Mouse (Mus musculus) heart, embryonic 16.5 days (tissue): Measurements from ENCODE around the gene Epha4. TPM values are rescaled to one million over a fixed set of nuclear protein-coding genes. Genes with fewer than 3 reads are reported as not detected.
A peak's percentile ranks its signal among the peaks of the same experiment; 100 is the strongest.

ENCODE experiments used
- ATAC-seq: fragments of 200-750 bp; cut with Nextera tagmentation; replicated peaks from 2 replicates; pipeline ENCODE4 v1.8.0; 2017; ENCODE audit warnings: moderate number of reproducible peaks; ENCODE audit not compliant: insufficient read depth, low FRiP score; ENCODE audit errors: extremely low read depth
- H3K27ac ChIP-seq: fragments of 300-500 bp; sonication (generic); 2 replicates; pipeline ENCODE4 v1.5.1; 2014; ENCODE audit warnings: mild to moderate bottlenecking, low read length, control low read depth, moderate library complexity
- H3K27me3 ChIP-seq: fragments of 300-500 bp; sonication (generic); 2 replicates; pipeline ENCODE4 v1.6.1; 2014; ENCODE audit warnings: low read length, mixed read lengths; ENCODE audit not compliant: control insufficient read depth, insufficient read depth
- H3K36me3 ChIP-seq: fragments of 300-500 bp; sonication (generic); 2 replicates; pipeline ENCODE4 v1.6.1; 2014; ENCODE audit not compliant: control insufficient read depth, insufficient read depth
- H3K4me1 ChIP-seq: fragments of 300-500 bp; sonication (generic); 2 replicates; pipeline ENCODE4 v1.6.1; 2014; ENCODE audit warnings: low read length, mixed read lengths; ENCODE audit not compliant: control insufficient read depth, insufficient read depth
- H3K4me2 ChIP-seq: fragments of 300-500 bp; sonication (generic); 2 replicates; pipeline ENCODE4 v1.6.1; 2014; ENCODE audit warnings: low read depth, mild to moderate bottlenecking, control low read depth, low read length
- H3K4me3 ChIP-seq: fragments of 300-500 bp; sonication (generic); 2 replicates; pipeline ENCODE4 v1.5.1; 2014; ENCODE audit warnings: mild to moderate bottlenecking, control low read depth, low read length
- H3K9ac ChIP-seq: fragments of 300-500 bp; sonication (generic); 2 replicates; pipeline ENCODE4 v1.6.1; 2014; ENCODE audit warnings: low read length, control low read depth
- H3K9me3 ChIP-seq: fragments of 300-500 bp; sonication (generic); replicated peaks from 2 replicates; pipeline ENCODE4 v1.6.1; 2016; ENCODE audit warnings: low read length; ENCODE audit not compliant: control insufficient read depth
- WGBS: fragments of 180-500 bp; shearing (Covaris S2); extraction: QIAGEN DNeasy Blood & Tissue Kit; methylation state at CpG from one replicate; pipeline ENCODE4 v1.1.7; 2014; 5-methylcytosine and 5-hydroxymethylcytosine counted together
- polyA plus RNA-seq: library from polyadenylated mRNA; unstranded; fragments of >200 nt; fragmentation: Nextera tagmentation; extraction: Ambion mirVana; gene quantifications from 2 replicates; pipeline ENCODE4 v1.2.1, GENCODE M21; 2015

Epha4 gene
- polyA plus RNA-seq, 1 experiment from 2014 or later, result 9.1 TPM

DNA sequence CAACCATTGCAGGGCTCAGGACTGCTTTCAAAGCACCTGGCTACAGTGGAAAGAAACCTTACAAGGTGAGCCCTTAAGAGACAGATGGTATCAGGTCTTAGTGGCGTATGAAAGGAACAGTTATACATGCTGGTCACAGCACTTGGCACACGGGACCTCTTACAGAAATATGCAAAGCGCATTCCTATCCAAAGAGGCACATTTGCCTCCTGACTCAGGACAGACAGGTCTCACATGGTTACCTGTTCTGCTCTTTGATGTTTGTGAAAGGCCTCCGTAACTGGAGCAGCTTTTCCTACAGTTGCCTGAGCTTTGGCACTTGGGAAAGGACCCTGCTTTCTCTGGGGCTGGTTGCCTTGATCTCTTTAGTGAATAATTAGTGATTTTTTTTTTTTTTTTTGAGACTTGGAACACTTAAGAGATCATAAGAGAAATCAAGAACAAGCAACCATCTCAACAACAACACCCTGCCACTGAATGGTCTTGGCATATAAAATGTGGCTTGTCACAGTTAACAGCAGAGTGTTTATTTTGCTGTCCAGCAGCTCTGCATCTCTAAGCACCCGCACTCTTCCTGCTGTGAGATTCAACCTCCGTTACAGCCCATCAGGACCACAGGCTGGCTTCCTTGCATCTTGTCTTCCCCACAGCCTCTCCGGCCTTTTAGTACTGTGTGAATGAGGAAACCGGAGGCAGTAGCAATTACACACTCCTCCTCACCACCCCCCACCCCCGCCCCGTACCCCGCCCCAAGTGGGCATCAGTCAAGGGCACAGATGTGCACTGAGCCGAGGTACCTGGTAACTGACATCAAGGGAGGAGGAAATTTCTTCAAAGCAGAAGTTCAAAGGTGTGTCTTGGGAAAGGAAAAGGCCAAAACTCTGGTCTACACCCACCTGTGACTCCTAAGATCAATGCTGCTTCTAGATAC lies 41.2 kb downstream of the Epha4 start:
- Histone ChIP-seq H3K9ac (no peak overlapping the region), H3K9me3 (no peaks in the 10 kb centered on the region), H3K36me3 (no peaks in the 10 kb centered on the region), H3K27ac (no peak overlapping the region), H3K4me2 (no peak overlapping the region), H3K27me3 (no peaks in the 10 kb centered on the region), H3K4me3 (no peak overlapping the region), H3K4me1 (no peaks in the 10 kb centered on the region)
- WGBS, result 56% methylated on average over 12 of the region's 12 CpGs
- no peak for ATAC-seq

DNA sequence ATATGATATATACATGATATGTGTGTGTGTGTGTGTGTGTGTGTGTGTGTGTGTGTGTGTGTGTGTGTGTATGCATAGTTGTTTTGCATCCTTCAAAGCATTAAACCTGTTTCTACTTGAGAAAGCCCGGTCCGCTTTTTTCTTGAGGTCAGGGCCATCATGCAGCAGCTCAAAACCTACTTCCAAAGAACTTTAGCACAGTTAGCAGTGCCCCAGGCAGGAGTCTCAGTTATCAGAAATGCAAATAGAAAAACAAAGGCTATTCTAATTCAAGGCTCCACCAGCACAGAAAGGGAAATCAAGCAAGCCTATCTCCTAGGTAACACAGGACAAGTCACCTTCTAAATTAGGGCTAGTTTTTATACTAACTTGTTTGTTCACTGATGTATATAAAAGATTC lies 42.3 kb downstream of the Epha4 start:
- H3K36me3 ChIP-seq, result no peaks in the 10 kb centered on the region
- H3K9me3 ChIP-seq, result no peaks in the 10 kb centered on the region
- H3K4me2 ChIP-seq, result no peak overlapping the region
- H3K4me3 ChIP-seq, result no peak overlapping the region
- no peak overlapping the region for H3K27ac ChIP-seq
- H3K4me1 ChIP-seq, result no peaks in the 10 kb centered on the region
- no peak overlapping the region for H3K9ac ChIP-seq
- no peak for ATAC-seq
- WGBS, result 82% methylated on average over 2 of the region's 2 CpGs
- no peaks in the 10 kb centered on the region for H3K27me3 ChIP-seq

DNA sequence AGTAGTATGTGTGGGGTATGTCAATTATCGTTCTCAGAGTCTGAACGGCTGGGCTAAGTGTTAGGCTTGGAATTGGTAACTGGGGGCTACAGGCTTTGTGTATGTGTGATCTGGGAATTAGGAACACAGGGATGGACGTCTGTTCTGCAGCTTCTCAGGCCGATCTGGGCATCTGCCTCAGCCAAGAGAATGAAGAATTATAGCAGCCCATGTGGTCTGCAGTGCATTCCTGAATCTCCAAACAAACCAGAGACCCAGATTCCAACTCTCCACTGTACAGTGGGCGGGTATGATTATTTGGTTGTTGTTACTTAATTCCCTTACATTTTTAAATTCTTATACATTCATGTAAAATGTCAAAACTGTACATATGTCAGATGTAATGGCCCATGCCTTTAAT lies 43.4 kb downstream of the Epha4 start:
- no peak overlapping the region for H3K27ac ChIP-seq
- H3K36me3 ChIP-seq, result no peaks in the 10 kb centered on the region
- H3K4me1 ChIP-seq, result no peaks in the 10 kb centered on the region; the same call in 1 of the 2 replicates
- H3K4me3 ChIP-seq, result no peak overlapping the region
- no peak for ATAC-seq
- no peak overlapping the region for H3K9ac ChIP-seq
- H3K27me3 ChIP-seq, result no peaks in the 10 kb centered on the region
- no peak overlapping the region for H3K4me2 ChIP-seq
- H3K9me3 ChIP-seq, result no peaks in the 10 kb centered on the region
- WGBS, result 54% methylated on average over 5 of the region's 5 CpGs

- H3K4me2 ChIP-seq, result no peak overlapping the region
- H3K9ac ChIP-seq, result no peak overlapping the region
- H3K9me3 ChIP-seq, result no peaks in the 10 kb centered on the region
- no peak overlapping the region for H3K4me3 ChIP-seq
- no peak overlapping the region for H3K27ac ChIP-seq
- ATAC-seq, result no peak; the same call in 1 of the 2 replicates
- H3K4me1 ChIP-seq, result no peaks in the 10 kb centered on the region; the same call in 1 of the 2 replicates
- 43% methylated on average over 5 of the region's 5 CpGs for WGBS
- H3K27me3 ChIP-seq, result no peaks in the 10 kb centered on the region
- H3K36me3 ChIP-seq, result no peaks in the 10 kb centered on the region
These were observed 43.9 kb downstream of the Epha4 start for GRCm38 (mm10) chr1:77471037-77471436.

GRCm38 (mm10) chr1:77468717-77469314 lies 46.1 kb downstream of the Epha4 start:
- WGBS, result 50% methylated on average over 5 of the region's 5 CpGs
- Histone ChIP-seq H3K4me3 (no peak overlapping the region), H3K27ac (no peak overlapping the region), H3K27me3 (no peaks in the 10 kb centered on the region), H3K4me1 (no peaks in the 10 kb centered on the region; the same call in 1 of the 2 replicates), H3K9me3 (no peaks in the 10 kb centered on the region), H3K4me2 (no peak overlapping the region), H3K36me3 (no peaks in the 10 kb centered on the region), H3K9ac (no peak overlapping the region)
- ATAC-seq, result no peak

DNA sequence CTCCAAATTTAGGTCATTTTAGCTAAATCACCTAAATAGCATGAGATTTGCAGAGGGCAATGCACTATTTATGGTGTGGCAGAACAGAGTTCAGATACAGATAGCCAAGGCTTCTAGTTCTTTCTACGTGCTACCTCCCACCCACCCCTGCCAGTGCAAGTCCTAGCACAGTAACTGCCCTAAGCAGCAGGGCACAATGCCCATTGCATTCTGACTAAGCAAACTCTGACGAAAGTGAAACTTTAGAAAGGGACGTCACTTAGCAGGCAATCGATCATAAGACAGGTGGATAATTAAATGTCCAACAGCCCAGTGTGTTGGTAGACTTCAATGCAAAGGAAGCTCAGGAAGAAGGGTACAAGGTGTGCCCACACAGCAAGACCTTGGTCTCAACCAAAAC lies 49.4 kb downstream of the Epha4 start:
- Histone ChIP-seq H3K9ac (no peak overlapping the region), H3K4me2 (no peak overlapping the region), H3K36me3 (no peaks in the 10 kb centered on the region), H3K4me3 (no peak overlapping the region), H3K27me3 (no peaks in the 10 kb centered on the region), H3K9me3 (no peaks in the 10 kb centered on the region), H3K4me1 (peaks cover 13% of the 10 kb centered on the region), H3K27ac (no peak overlapping the region)
- no peak for ATAC-seq
- 78% methylated on average over 4 of the region's 4 CpGs for WGBS

GRCm38 (mm10) chr1:77464108-77464507 lies 50.8 kb downstream of the Epha4 start:
- Histone ChIP-seq H3K4me1 (peaks cover 13% of the 10 kb centered on the region), H3K27me3 (no peaks in the 10 kb centered on the region), H3K4me2 (no peak overlapping the region), H3K9ac (no peak overlapping the region), H3K9me3 (no peaks in the 10 kb centered on the region), H3K36me3 (no peaks in the 10 kb centered on the region), H3K4me3 (no peak overlapping the region), H3K27ac (no peak overlapping the region)
- ATAC-seq, result no peak
- WGBS, result 66% methylated on average over 1 of the region's 1 CpGs

DNA sequence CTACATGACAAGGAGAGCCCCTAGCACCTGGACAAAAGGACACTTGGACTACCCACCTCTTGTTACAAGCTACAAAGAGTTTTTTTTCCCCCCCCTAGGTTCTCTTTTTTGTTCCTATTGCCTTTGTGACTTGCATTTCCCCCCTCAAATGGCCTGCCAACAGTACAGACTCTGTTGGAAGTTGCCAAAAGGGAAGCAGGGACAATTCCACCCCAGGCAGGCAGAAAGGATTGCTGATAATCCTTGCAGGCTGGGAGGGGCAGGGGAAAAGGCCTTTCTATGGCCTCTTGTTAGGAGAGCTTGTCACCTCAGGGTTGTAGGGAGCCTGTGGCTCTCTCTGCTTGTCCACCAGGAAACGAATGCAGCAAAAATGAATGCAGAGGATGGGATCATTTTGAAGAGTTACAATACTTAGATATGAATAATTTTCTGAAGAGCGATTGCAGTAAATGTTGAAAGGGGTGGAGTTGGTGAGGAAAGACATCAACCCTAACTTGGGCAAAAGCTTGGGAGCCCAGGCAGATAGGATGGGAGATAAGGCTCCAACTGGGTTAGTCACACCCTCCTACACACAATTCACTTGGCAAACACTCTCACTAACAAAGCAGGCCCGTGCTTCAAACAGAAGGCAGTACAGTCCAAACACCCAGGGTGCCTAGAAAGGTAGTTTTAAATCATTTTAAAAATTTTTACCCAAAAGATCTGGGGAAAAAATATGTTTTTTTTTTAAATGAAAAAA lies 52.8 kb downstream of the Epha4 start:
- H3K27me3 ChIP-seq, result no peaks in the 10 kb centered on the region
- H3K9ac ChIP-seq, result 0 out of 2 replicates have a peak overlapping the region, but pooled peaks have one; percentile 30
- no peak overlapping the region for H3K4me3 ChIP-seq
- ATAC-seq, result peak; percentile 67
- H3K9me3 ChIP-seq, result no peaks in the 10 kb centered on the region
- peaks cover 13% of the 10 kb centered on the region for H3K4me1 ChIP-seq
- WGBS, result 31% methylated on average over 3 of the region's 3 CpGs
- no peaks in the 10 kb centered on the region for H3K36me3 ChIP-seq
- no peak overlapping the region for H3K4me2 ChIP-seq
- peak overlapping the region; percentile 76 for H3K27ac ChIP-seq
